Comparison of ENCODE assay signal across 10 mouse cellular contexts in the genomic region with DNA sequence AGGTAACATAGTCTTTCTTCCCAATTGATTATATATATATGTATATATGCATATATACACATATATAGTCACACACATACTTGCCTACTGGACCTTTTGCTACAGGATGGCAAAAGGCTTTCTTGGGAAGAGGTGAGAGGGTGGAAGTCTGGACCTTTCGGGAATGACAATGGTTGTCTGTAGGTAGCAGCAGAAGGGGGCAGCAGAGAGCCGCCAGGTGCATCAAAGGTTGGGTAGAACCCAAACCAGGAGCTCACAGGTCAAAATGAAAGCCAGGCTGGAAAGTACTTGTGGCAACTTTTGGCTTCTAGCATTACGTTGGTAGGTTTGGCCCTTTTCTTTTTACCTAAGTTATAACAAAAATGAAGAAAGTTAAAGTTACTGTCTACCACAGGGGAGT. TPM values are rescaled to one million over a fixed set of nuclear protein-coding genes. Genes with fewer than 3 reads are reported as not detected.
DNase-seq lines count a peak whose midpoint lies in the region; ATAC-seq lines count a peak whose summit lies in the region.
"Had no signal": no experiment of that assay in that cellular context is flagged by ENCODE, and none has a peak within 500 bp of the region (broad histone marks: within the 10 kb centered on the region; RNA-seq: fewer than 3 reads in every experiment).

No protein-coding gene starts in this region.

- H3K27me3 ChIP-seq in liver, embryonic 11.5 days (replicated peaks; ENCODE audit: control insufficient read depth, insufficient read depth, low read length) = no peaks in the 10 kb centered on the region
- no peaks in the 10 kb centered on the region for H3K27me3 ChIP-seq in forebrain, embryonic 10.5 days (ENCODE audit: poor library complexity, severe bottlenecking)

- no peak overlapping the region for H3K4me3 ChIP-seq in liver, embryonic 11.5 days (ENCODE audit: low read depth, low read length)
- H3K4me3 ChIP-seq in forebrain, embryonic 10.5 days = no peak overlapping the region
- H3K4me3 ChIP-seq: myocyte had no signal

- no peak overlapping the region for H3K4me2 ChIP-seq in liver, embryonic 11.5 days

- H3K4me1 ChIP-seq in liver, embryonic 11.5 days (replicated peaks; ENCODE audit: control insufficient read depth, insufficient read depth, low read length) = no peaks in the 10 kb centered on the region
- H3K4me1 ChIP-seq in forebrain, embryonic 10.5 days = peaks cover 13% of the 10 kb centered on the region

- no peak for ATAC-seq in liver, embryonic 11.5 days (replicated peaks; ENCODE audit: low FRiP score)
- no peak for ATAC-seq in megakaryocyte, adult 5-6 weeks (ENCODE audit: poor library complexity, severe bottlenecking)

- no peaks in the 10 kb centered on the region for H3K9me3 ChIP-seq in liver, embryonic 11.5 days (ENCODE audit: control insufficient read depth, low read length)
- H3K9me3 ChIP-seq in forebrain, embryonic 10.5 days = no peaks in the 10 kb centered on the region

- peak; percentile 50 for DNase-seq in liver
- DNase-seq in liver, embryonic 11.5 days (ENCODE audit: low spot score) = no peak
- DNase-seq in NIH3T3 (ENCODE audit: low read depth) = peak; percentile 70
- peak; percentile 2 for DNase-seq in c-Kit-positive CD71-positive TER-119-negative erythroid progenitor cells, embryonic 14.5 days (ENCODE audit: low read depth)
- DNase-seq in kidney, postnatal 10 days = peak; percentile 64
- DNase-seq in thymus, postnatal 4 days = peak; percentile 61
- DNase-seq in forebrain, embryonic 10.5 days (ENCODE audit: extremely low spot score, low spot score) = no peak

- H3K27ac ChIP-seq in liver, embryonic 11.5 days (ENCODE audit: low read depth, low read length) = no peak overlapping the region
- no peak overlapping the region for H3K27ac ChIP-seq in forebrain, embryonic 10.5 days

- 26% methylated on average over 3 of the region's 3 CpGs for WGBS in liver, embryonic 11.5 days
- 44% methylated on average over 3 of the region's 3 CpGs for WGBS in forebrain, embryonic 10.5 days

- H3K9ac ChIP-seq in liver, embryonic 11.5 days (ENCODE audit: low read depth, low read length) = no peak overlapping the region

- H3K36me3 ChIP-seq in liver, embryonic 11.5 days (ENCODE audit: control insufficient read depth, insufficient read depth, low read length) = no peaks in the 10 kb centered on the region
- no peaks in the 10 kb centered on the region for H3K36me3 ChIP-seq in forebrain, embryonic 10.5 days (replicated peaks)

RNA-seq across cellular contexts. Expression of gene Cpa2, which starts 6.0 kb away (rescaled TPM):
- 1.7 and 1.9 TPM in 2 replicates for polyA plus RNA-seq in liver, embryonic 11.5 days (2014; fragmentation: Nextera tagmentation; extraction: Ambion mirVana)
- polyA plus RNA-seq in forebrain, embryonic 10.5 days (2016; fragmentation: Nextera tagmentation; extraction: Ambion mirVana) = 11.9 and 15.6 TPM in 2 replicates
- 0.27 TPM in 1 of 2 replicates, not detected in the other for total RNA-seq in megakaryocyte, adult 5-6 weeks (2015)
- total RNA-seq in megakaryocyte, adult 5-6 weeks (2017) = not detected in 2 replicates
- polyA plus RNA-seq: myocyte had no signal

RNA-seq across cellular contexts. Expression of gene Ssmem1, which starts 25.7 kb away (rescaled TPM):
- polyA plus RNA-seq in liver, embryonic 11.5 days (2014; fragmentation: Nextera tagmentation; extraction: Ambion mirVana) = 0.18 TPM in 1 of 2 replicates, not detected in the other
- polyA plus RNA-seq in forebrain, embryonic 10.5 days (2016; fragmentation: Nextera tagmentation; extraction: Ambion mirVana) = 0.16 and 0.34 TPM in 2 replicates
- 0.68 TPM in 1 of 2 replicates, not detected in the other for total RNA-seq in megakaryocyte, adult 5-6 weeks (2015)
- total RNA-seq in megakaryocyte, adult 5-6 weeks (2017) = 0.44 and 1.1 TPM in 2 replicates
- polyA plus RNA-seq: heart, embryonic 14.5 days had no signal

RNA-seq across cellular contexts. Expression of gene Tmem209, which starts 25.8 kb away (rescaled TPM):
- 44.2 and 49.2 TPM in 2 replicates for polyA plus RNA-seq in liver, embryonic 11.5 days (2014; fragmentation: Nextera tagmentation; extraction: Ambion mirVana)
- 54.3 and 56.6 TPM in 2 replicates for polyA plus RNA-seq in forebrain, embryonic 10.5 days (2016; fragmentation: Nextera tagmentation; extraction: Ambion mirVana)
- 40.3 and 42.3 TPM in 2 replicates for total RNA-seq in megakaryocyte, adult 5-6 weeks (2015)
- total RNA-seq in megakaryocyte, adult 5-6 weeks (2017) = 24.0 and 39.0 TPM in 2 replicates

RNA-seq across cellular contexts. Expression of gene Cpa4, which starts 32.8 kb away (rescaled TPM):
- 0.44 and 0.45 TPM in 2 replicates for polyA plus RNA-seq in liver, embryonic 11.5 days (2014; fragmentation: Nextera tagmentation; extraction: Ambion mirVana)
- 2.9 and 3.4 TPM in 2 replicates for polyA plus RNA-seq in forebrain, embryonic 10.5 days (2016; fragmentation: Nextera tagmentation; extraction: Ambion mirVana)
- not detected in 2 replicates for total RNA-seq in megakaryocyte, adult 5-6 weeks (2015)
- total RNA-seq in megakaryocyte, adult 5-6 weeks (2017) = not detected in 2 replicates

Comparison
In these comparisons a context has a peak if more than half of its experiments do, and no peak if none do; other contexts are left out.
1. DNase-seq: peak in liver (single experiment), NIH3T3 (single experiment), c-Kit-positive CD71-positive TER-119-negative erythroid progenitor cells, embryonic 14.5 days (single experiment), kidney, postnatal 10 days (single experiment) and thymus, postnatal 4 days (single experiment); none in liver, embryonic 11.5 days (single experiment) and forebrain, embryonic 10.5 days (single experiment).